Mouse (Mus musculus) MEL (cell line): ENCODE measurements around the gene Nosip. TPM values are rescaled to one million over a fixed set of nuclear protein-coding genes. Genes with fewer than 3 reads are reported as not detected.

Source experiments
- DNase-seq: peaks from one replicate; pipeline ENCODE4 v3.0.0; 2011; ENCODE audit warnings: low read depth, low spot score
- H3K27ac ChIP-seq: 2 replicates; pipeline ENCODE4 v1.5.1; 2012; ENCODE audit warnings: low read depth, mild to moderate bottlenecking, control low read depth, low read length, moderate library complexity; ENCODE audit not compliant: control insufficient read depth
- H3K27me3 ChIP-seq, 2 experiments: fragments of 150-350 bp in 1 of 2; sonication (generic) in 1 of 2; 2 replicates each; pipeline ENCODE4 v1.6.1; 2012; ENCODE audit warnings: low read length in 2 of 2, mild to moderate bottlenecking in 2 of 2, improper control_type of control experiment in 1 of 2, moderate library complexity in 1 of 2; ENCODE audit not compliant: insufficient read depth in 2 of 2, control insufficient read depth in 1 of 2
- H3K36me3 ChIP-seq, 2 experiments: 2 replicates each; pipeline ENCODE4 v1.6.1; 2012 to 2014; ENCODE audit warnings: low read length in 2 of 2, improper control_type of control experiment in 1 of 2, inconsistent platforms in 1 of 2, mild to moderate bottlenecking in 1 of 2; ENCODE audit not compliant: insufficient read depth in 2 of 2, control insufficient read depth in 1 of 2
- H3K4me1 ChIP-seq, 2 experiments: fragments of 150-350 bp in 1 of 2; sonication (generic) in 1 of 2; 2 replicates each; pipeline ENCODE4 v1.6.1; 2012; ENCODE audit warnings: low read length in 2 of 2, improper control_type of control experiment in 1 of 2, mild to moderate bottlenecking in 1 of 2; ENCODE audit not compliant: insufficient read depth in 2 of 2, control insufficient read depth in 1 of 2
- H3K4me3 ChIP-seq, 2 experiments: fragments of 150-350 bp in 1 of 2; sonication (generic) in 1 of 2; 2 replicates each; pipeline ENCODE4 v1.5.1; 2012; ENCODE audit warnings: low read depth in 2 of 2, low read length in 2 of 2, mild to moderate bottlenecking in 2 of 2, moderate library complexity in 2 of 2, control low read depth in 1 of 2, improper control_type of control experiment in 1 of 2; ENCODE audit not compliant: control insufficient read depth in 1 of 2, insufficient read depth in 1 of 2
- H3K79me2 ChIP-seq: 2 replicates; pipeline ENCODE4 v1.6.1; 2012; ENCODE audit warnings: mild to moderate bottlenecking, low read length, moderate library complexity; ENCODE audit not compliant: control insufficient read depth, poor library complexity, insufficient read depth
- H3K9ac ChIP-seq: 2 replicates; pipeline ENCODE4 v1.6.1; 2012; ENCODE audit warnings: low read depth, mild to moderate bottlenecking, control low read depth, low read length, moderate library complexity; ENCODE audit not compliant: control insufficient read depth, poor library complexity, severe bottlenecking
- H3K9me3 ChIP-seq: fragments of 150-350 bp; sonication (generic); replicated peaks from 2 replicates; pipeline ENCODE4 v1.6.1; 2012; ENCODE audit warnings: mild to moderate bottlenecking, low read length, improper control_type of control experiment, moderate library complexity; ENCODE audit not compliant: insufficient read depth
- BHLHE40 ChIP-seq: IDR thresholded peaks from 2 replicates; pipeline ENCODE4 v1.6.1; 2012; ENCODE audit warnings: low read depth, mild to moderate bottlenecking, inconsistent platforms, low read length, improper control_type of control experiment, borderline replicate concordance
- CHD2 ChIP-seq: IDR thresholded peaks from 2 replicates; pipeline ENCODE4 v1.6.1; 2011; ENCODE audit warnings: low read length, improper control_type of control experiment
- CTCF ChIP-seq, 3 experiments: IDR thresholded peaks in 2 of 3; conservative IDR thresholded peaks in 1 of 3; 2 replicates each; pipeline ENCODE4 v1.5.1; 2011 to 2012; ENCODE audit warnings: low read length in 3 of 3, low read depth in 2 of 3, mild to moderate bottlenecking in 2 of 3, improper control_type of control experiment in 1 of 3, inconsistent platforms in 1 of 3, mixed read lengths in 1 of 3, moderate library complexity in 1 of 3; ENCODE audit not compliant: control insufficient read depth in 1 of 3, insufficient read depth in 1 of 3, poor library complexity in 1 of 3, severe bottlenecking in 1 of 3
- E2F4 ChIP-seq: IDR thresholded peaks from 2 replicates; pipeline ENCODE4 v1.6.1; 2011; ENCODE audit warnings: low read depth, low read length, improper control_type of control experiment, borderline replicate concordance
- GABPA ChIP-seq: IDR thresholded peaks from 2 replicates; pipeline ENCODE4 v1.6.1; 2012; ENCODE audit warnings: low read depth, mild to moderate bottlenecking, inconsistent platforms, low read length, improper control_type of control experiment, moderate library complexity
- HCFC1 ChIP-seq: IDR thresholded peaks from 2 replicates; pipeline ENCODE4 v1.6.1; 2012; ENCODE audit warnings: low read depth, mild to moderate bottlenecking, inconsistent platforms, low read length, improper control_type of control experiment, moderate library complexity
- MAX ChIP-seq: IDR thresholded peaks from 2 replicates; pipeline ENCODE4 v1.6.1; 2011; ENCODE audit warnings: low read length, improper control_type of control experiment
- MEF2A ChIP-seq: IDR thresholded peaks from 2 replicates; pipeline ENCODE4 v1.6.1; 2014; ENCODE audit warnings: low read depth, mild to moderate bottlenecking, inconsistent platforms, low read length, improper control_type of control experiment; ENCODE audit not compliant: poor library complexity, insufficient replicate concordance, severe bottlenecking; ENCODE audit errors: extremely low read depth
- MXI1 ChIP-seq: IDR thresholded peaks from 2 replicates; pipeline ENCODE4 v1.6.1; 2011; ENCODE audit warnings: mild to moderate bottlenecking, low read depth, low read length, improper control_type of control experiment
- POLR2A ChIP-seq, 2 experiments: IDR thresholded peaks; 2 replicates each; pipeline ENCODE4 v1.6.1; 2011 to 2012; ENCODE audit warnings: low read length in 2 of 2, mild to moderate bottlenecking in 2 of 2, control low read depth in 1 of 2, improper control_type of control experiment in 1 of 2, low read depth in 1 of 2, moderate library complexity in 1 of 2; ENCODE audit not compliant: control insufficient read depth in 1 of 2, insufficient read depth in 1 of 2, poor library complexity in 1 of 2
- POLR2AphosphoS5 ChIP-seq: IDR thresholded peaks from 2 replicates; pipeline ENCODE4 v1.6.1; 2012; ENCODE audit warnings: low read depth, borderline replicate concordance, mild to moderate bottlenecking, inconsistent platforms, low read length, moderate library complexity, mixed read lengths
- RAD21 ChIP-seq: IDR thresholded peaks from 2 replicates; pipeline ENCODE4 v1.6.1; 2011; ENCODE audit warnings: mild to moderate bottlenecking, low read depth, low read length, improper control_type of control experiment
- TCF12 ChIP-seq: IDR thresholded peaks from 2 replicates; pipeline ENCODE4 v1.6.1; 2014; ENCODE audit warnings: low read depth, mild to moderate bottlenecking, inconsistent platforms, low read length, improper control_type of control experiment, moderate library complexity
- USF2 ChIP-seq, 2 experiments: IDR thresholded peaks; 2 replicates each; pipeline ENCODE4 v1.6.1; 2011 to 2012; ENCODE audit warnings: improper control_type of control experiment in 2 of 2, low read length in 2 of 2, borderline replicate concordance in 1 of 2, inconsistent platforms in 1 of 2, low read depth in 1 of 2, mild to moderate bottlenecking in 1 of 2; ENCODE audit not compliant: insufficient read depth in 1 of 2
- ZC3H11A ChIP-seq: IDR thresholded peaks from 2 replicates; pipeline ENCODE4 v1.6.1; 2012; ENCODE audit warnings: low read depth, mild to moderate bottlenecking, inconsistent platforms, low read length, improper control_type of control experiment
- ZMIZ1 ChIP-seq: IDR thresholded peaks from 2 replicates; pipeline ENCODE4 v1.6.1; 2012; ENCODE audit warnings: low read depth, mild to moderate bottlenecking, inconsistent platforms, low read length, improper control_type of control experiment, moderate library complexity
- ZNF384 ChIP-seq: IDR thresholded peaks from 2 replicates; pipeline ENCODE4 v1.6.1; 2012; ENCODE audit warnings: low read depth, mild to moderate bottlenecking, inconsistent platforms, low read length, improper control_type of control experiment
- polyA plus RNA-seq, 2 experiments: library from polyadenylated mRNA; stranded (reverse) in 1 of 2; unstranded in 1 of 2; fragments of >175 nt in 1 of 2; fragments of >200 nt in 1 of 2; gene quantifications; 2 replicates each; pipeline versions ENCODE4 v1.2.1 to v1.2.4; 2012; ENCODE audit warnings: low replicate concordance in 2 of 2, low read depth in 1 of 2; ENCODE audit not compliant: insufficient read length in 2 of 2, insufficient read depth in 1 of 2, missing spikeins in 1 of 2
- total RNA-seq: library from RNA; depleted of rRNA; stranded (reverse); fragments of 300-350 nt; gene quantifications from 2 replicates; pipeline ENCODE4 v1.2.3, GENCODE M21; 2012

The Nosip gene
- total and polyA plus RNA-seq, 3 experiments: 50.7 to 78.9 TPM; not detected in 1

- H3K27me3 ChIP-seq: no peaks in the 10 kb centered on the region
- no peak for TF ChIP-seq POLR2AphosphoS5
- TF ChIP-seq CHD2: no peak
- TF ChIP-seq RAD21: no peak
- 0 out of 4 replicates have a peak, but pooled peaks of 1 of the 2 experiments have one; percentile 17 for TF ChIP-seq USF2 (IDR thresholded peaks at IDR 0.05; ENCODE audit: borderline replicate concordance in 1 of 2, insufficient read depth in 1 of 2, low read depth in 1 of 2, low read length in 2 of 2)
- TF ChIP-seq MEF2A: no peak
- TF ChIP-seq GABPA: no peak
- TF ChIP-seq ZNF384: no peak
- no peak for TF ChIP-seq ZC3H11A
- no peak for TF ChIP-seq CTCF (IDR thresholded peaks at IDR 0.05 in 2 of 3, conservative IDR thresholded peaks at IDR 0.05 in 1 of 3; ENCODE audit: control insufficient read depth in 1 of 3, insufficient read depth in 1 of 3, low read depth in 2 of 3, low read length in 3 of 3, poor library complexity in 1 of 3, severe bottlenecking in 1 of 3)
- no peak for TF ChIP-seq MXI1
- TF ChIP-seq POLR2A (IDR thresholded peaks at IDR 0.05; ENCODE audit: control insufficient read depth in 1 of 2, insufficient read depth in 1 of 2, low read depth in 1 of 2, low read length in 2 of 2, poor library complexity in 1 of 2): peak in 1 of 2 experiments; percentile 25; a peak in 2 of 4 replicates
- no peak for TF ChIP-seq HCFC1
- no peak for TF ChIP-seq E2F4
- DNase-seq: peak; percentile 52
- peak overlapping the region; percentile 97 for H3K9ac ChIP-seq
- peak overlapping the region; percentile 87 to 91 for H3K4me3 ChIP-seq
- H3K9me3 ChIP-seq: no peaks in the 10 kb centered on the region
- peaks cover 14 to 23% of the 10 kb centered on the region in 2 experiments for H3K36me3 ChIP-seq
- H3K27ac ChIP-seq: peak overlapping the region; percentile 93
- H3K4me1 ChIP-seq: peaks cover 0 to 20% of the 10 kb centered on the region in 2 experiments; a peak in 2 of 4 replicates
- peaks cover 69% of the 10 kb centered on the region for H3K79me2 ChIP-seq
Observed at GRCm38 (mm10) chr7:45126147-45126843, 64.1 kb downstream of the Nosip start.

- Histone ChIP-seq H3K4me3 (peak overlapping the region; percentile 87 to 91), H3K9me3 (no peaks in the 10 kb centered on the region), H3K27me3 (no peaks in the 10 kb centered on the region), H3K4me1 (peaks cover 0 to 13% of the 10 kb centered on the region in 2 experiments; a peak in 2 of 4 replicates), H3K9ac (peak overlapping the region; percentile 97), H3K27ac (peak overlapping the region; percentile 93), H3K36me3 (peaks cover 14 to 18% of the 10 kb centered on the region in 2 experiments), H3K79me2 (peaks cover 64% of the 10 kb centered on the region)
- peak; percentile 57 for DNase-seq
- TF ChIP-seq MAX (no peak), TCF12 (no peak), BHLHE40 (no peak), GABPA (no peak), ZMIZ1 (no peak), POLR2A (IDR thresholded peaks at IDR 0.05; ENCODE audit: control insufficient read depth in 1 of 2, insufficient read depth in 1 of 2, low read depth in 1 of 2, low read length in 2 of 2, poor library complexity in 1 of 2) (peak in 1 of 2 experiments; percentile 50; a peak in 1 of 4 replicates), CTCF (IDR thresholded peaks at IDR 0.05 in 2 of 3, conservative IDR thresholded peaks at IDR 0.05 in 1 of 3; ENCODE audit: control insufficient read depth in 1 of 3, insufficient read depth in 1 of 3, low read depth in 2 of 3, low read length in 3 of 3, poor library complexity in 1 of 3, severe bottlenecking in 1 of 3) (peak in 1 of 3 experiments; percentile 23; a peak in 1 of 6 replicates)
Observed at GRCm38 (mm10) chr7:45126844-45127699, 64.8 kb downstream of the Nosip start.
